Mouse (Mus musculus) neural tube, embryonic 10.5 days (tissue): ENCODE results near the gene Gabra5.

Source experiments
- DNase-seq: peaks from one replicate; pipeline ENCODE4 v3.0.0-alpha.2; 2017; ENCODE audit warnings: low spot score; ENCODE audit errors: extremely low spot score

The Gabra5 gene

DNA sequence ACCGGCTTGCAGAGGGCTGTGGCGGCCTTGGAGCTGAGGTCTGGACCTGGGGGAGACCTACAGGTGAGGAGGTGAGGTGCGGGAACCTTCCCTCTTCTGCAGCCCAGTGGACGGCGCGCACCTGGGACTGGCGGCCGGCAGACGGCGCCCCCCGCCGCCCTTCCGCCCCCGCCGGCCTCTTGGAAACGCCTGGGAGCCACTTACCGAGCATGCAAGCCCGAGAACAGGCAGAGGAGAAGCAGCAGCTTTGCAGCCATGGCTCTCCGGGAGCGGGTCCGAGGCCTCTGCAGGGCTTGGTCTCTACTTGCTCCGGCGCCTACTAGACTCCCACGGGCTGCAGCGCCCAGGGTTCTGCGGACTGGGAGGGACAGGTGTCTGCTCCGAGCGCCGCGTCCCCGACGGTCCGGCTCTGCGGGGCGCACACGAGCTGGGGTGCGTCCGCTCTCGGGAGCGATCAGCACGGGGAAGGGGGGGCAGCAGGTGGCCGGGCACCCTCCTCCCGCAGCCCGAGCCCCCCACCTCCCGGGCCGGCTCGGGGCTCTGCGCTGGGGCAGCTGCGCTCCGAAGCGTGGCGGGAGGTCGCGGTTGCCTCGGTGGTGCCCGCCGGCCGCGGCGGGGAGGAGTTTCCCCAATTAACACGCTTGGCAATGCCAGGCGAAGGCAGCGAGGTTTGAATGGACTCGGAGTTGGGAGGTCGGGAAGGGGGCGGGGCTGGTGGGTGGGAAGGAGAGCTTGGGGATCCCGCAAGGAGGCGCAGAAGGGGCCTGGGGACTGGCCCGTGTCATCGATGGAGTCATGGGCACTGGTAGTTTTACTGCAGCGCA lies 123.1 kb downstream of the Gabra5 start, which contains the start of gene Gabrg3:
Gene Gabrg3 (minus strand): TSS at position 672 of the 824 bp plus-strand sequence.
- peak; percentile 51 for DNase-seq

DNA sequence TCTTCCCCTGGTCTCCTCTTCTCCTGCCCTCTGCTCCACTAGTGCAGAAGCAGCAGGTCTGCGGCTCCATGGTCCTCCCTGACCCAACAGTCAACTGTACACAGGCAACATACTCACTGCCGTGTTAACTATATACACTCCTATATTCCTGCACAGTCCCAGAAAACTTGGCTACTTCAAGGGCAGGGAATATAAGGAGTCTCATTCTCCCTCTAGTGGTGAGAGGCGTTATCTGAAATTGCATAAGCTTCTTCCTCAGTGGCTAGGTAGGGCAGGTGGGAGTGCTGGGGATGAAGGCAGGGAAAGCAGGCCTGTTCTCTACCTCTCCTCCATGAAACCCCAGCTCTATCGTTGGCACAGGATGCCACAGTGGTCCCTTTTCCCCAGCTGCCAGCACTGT lies 125.7 kb downstream of the Gabra5 start:
- DNase-seq: peak; percentile 14

DNA sequence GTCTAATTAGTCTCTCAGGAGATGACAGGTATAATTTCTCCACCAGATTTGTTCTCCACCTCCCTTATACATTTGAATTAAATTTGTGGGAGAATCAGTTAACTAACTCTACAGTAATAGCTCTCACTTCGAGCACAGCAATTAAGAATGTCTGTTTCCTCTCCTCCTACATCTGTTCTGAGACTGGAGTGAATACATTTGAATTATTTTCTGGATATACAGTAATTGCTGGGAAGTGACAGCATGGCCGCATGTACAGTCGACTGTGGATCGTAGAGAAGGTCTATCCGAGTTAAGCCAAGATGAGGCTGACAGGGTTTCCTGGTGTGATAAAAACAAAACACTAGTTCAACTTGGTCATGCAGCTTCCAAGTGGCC lies 143.9 kb downstream of the Gabra5 start:
- DNase-seq: no peak

DNA sequence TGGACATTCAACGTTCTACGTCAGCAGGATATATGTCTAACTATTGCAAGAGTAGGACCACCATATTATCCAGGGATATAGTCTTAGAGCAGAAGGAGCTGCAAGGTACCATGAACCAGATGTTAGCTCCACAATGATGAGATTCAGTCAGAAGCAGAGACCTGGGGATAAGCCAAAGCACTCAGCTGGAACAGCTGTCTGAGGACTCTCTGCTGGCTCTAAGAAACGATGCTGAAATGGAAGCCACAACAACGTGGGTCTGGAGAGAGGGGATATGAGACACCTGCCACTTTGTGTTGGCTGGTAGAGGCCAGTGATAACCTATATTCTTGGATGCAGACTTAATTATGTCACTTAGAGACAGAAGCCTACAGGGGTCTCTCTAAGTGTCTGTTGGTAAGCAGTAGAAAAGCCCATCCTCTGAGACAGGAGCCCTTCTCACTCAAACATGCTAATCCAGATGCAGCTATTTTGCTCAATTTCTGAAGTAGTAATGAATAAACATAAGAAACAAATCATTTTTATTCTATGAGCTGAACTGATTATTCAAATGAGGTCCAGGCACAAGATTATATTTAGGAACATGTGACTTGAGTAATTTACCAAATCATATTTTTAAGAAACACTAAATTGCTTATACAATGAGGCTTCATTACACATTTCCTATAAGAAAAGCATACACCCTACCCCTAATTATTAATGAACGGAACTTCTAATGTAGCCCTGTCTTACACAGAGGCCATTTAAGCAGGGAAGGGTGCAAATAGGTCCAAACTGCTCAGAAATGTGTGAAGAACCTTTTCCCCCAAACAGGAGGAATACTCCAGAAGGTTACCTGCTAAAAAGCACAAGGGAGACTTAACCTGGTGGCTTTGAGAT lies 144.5 kb downstream of the Gabra5 start:
- no peak for DNase-seq

DNA sequence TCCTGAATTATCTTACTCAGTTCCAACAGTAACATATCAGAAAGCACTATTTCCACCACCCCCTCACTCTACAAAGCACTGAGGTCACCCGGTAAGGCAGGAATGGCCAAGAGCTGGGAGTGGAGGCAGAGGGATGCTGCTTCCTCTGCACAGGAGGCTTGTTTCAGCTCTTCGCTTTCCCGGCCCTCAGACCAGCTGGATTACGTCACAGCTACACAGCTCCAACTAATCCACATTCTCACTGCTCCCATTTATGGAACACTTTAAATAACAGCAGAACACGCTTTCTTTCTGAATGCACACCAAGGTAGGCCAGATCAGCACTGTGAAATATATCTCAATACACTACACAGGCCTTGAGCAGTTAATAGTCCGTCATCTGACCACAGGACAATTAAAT lies 146.0 kb downstream of the Gabra5 start:
- no peak for DNase-seq

DNA sequence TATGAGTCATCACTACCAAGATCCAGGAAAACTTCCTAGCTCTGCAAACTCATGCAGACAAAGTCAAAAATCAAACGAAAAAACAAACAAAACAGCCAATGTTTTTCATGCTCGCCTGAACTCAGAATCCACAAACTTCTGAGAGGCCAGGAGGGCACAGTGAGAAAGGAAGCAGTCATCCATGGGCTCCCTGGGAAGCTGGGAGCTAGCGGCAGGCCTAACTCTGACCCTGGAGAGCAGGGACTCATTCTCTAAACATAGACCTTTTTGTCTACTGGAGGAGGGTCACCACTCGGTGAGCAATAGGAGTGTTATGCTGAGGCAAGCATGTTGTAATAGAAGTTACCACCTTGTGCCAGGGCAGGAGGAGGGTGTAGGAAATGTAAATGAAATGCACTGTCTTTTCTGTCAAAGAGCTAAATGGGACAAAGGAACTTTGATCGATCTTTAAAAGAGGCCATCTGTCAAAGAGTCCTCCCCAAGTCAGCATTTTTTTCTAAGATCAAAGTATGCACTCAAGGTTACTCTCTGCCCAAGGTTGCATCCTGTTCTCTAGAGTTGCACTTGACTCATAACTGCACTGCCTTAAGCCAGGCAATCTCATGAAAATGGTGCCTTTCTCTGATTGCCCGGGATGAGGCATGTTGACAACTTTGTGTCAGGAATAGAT lies 151.9 kb downstream of the Gabra5 start:
- no peak for DNase-seq
